Mouse (Mus musculus): ENCODE measurements at regions not wholly inside any gene's neighbourhood (a gene's known extent, or its start where the extent isn't known, plus 50 kb on each side); places are given as distances from the start of the nearest gene placed in this dataset.
A peak's percentile ranks its signal among the peaks of the same experiment; 100 is the strongest.

- TF ChIP-seq CTCF (IDR thresholded peaks at IDR 0.05; ENCODE audit: extremely low read depth, insufficient read depth, low read length) (0 out of 2 replicates have a peak, but pooled peaks have one; percentile 15), POLR2A (IDR thresholded peaks at IDR 0.05; ENCODE audit: extremely low read depth, insufficient read depth, low read length) (no peak)
These were observed 79.9 kb upstream of the Shb start for GRCm38 (mm10) chr4:45612132-45612531.
